Mouse (Mus musculus): Measurements from ENCODE around the gene Fras1.

Fras1 gene

DNA sequence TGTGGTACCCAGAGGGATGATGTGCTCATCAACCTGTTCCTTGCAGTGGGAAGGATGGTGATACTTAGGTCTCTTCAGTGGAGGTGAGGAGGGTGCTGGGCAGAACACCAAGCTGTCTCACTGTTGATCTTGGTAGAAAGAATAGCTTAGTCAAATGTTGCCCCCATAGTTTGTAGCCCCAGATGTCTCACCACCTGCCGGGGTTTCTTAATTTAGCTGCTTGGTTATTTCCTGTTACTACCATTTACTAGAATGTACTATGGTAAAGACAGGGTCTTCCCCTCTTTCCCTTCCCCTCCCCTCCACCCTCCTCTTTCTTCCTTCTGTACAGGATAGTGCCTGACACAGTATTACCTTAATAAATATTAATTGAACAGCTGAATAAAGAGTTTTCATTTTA is 118.7 kb downstream of the Fras1 start:
- DNase-seq: no peak

DNA sequence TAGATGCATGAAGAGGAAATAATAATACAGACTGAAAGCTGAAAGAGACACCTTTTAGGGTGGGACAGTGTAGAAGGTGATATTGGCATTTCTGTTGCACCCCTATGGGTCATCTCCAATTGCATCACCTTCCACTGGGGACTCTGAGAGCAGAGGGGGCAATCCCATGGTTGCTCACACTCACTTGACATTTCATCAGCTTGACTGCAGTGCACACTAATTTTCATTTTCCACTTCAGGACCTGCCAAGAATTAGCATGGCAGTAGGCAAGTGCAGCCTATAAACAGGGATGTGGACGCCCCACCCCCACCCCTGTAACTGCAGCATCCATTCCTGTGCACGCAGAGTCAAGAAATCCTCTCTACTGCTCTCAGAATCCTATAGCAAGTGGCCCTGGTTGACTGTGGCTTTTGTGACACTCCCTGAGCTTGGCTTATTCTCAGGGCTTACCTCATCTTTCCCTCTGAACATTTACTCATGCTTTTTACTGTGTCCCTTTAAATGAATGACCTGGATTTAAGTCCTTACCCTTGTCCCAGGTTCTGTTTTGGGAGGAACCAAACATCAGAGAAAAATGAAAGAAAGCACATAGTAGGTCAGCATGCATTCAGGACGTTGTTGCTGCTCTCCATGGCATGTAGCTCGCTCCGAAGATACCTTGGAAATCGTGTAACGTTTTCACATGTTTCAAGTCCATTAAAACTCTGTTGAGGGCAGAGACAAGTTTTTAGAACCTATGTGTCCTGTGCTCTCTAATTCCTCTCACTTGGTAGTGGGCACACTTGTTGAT is 120.9 kb downstream of the Fras1 start:
- DNase-seq: no peak

DNA sequence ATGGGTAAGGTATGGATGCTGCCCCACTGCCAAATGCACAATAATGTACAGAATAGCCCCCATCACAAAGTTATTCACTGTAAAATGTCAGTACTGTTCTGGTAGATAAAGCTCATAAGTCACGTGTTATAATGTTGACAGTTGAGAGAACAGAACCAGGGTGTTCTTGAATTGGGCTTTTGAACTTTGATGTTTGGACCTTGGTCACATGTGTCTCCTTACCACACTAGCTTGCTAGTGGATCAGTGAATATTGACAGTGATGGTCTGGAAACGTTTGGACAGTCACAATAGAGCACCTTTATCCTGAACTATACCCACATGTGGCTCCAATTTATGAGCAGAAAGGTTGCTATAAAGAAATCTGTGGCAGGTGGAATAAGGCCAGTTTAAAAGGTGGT is 124.3 kb downstream of the Fras1 start:
- no peak for DNase-seq

DNA sequence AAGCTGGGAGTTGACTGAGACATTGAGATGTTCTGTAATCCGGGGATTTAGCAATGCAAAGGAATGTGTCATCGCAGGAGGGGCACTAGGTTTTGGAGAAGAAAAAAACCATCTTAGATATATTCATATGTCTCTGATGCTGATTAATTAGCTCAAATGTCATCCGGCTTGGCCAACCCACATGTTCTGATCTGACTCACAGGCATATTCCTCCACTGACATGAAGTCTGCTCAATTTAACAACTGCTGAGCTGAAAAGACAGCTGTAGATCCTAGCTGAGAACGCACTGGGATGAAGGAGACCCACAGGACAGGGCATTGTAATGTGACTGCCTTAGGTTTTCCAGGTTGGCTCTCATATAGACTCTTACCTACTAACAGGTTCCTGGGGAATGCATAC is 128.0 kb downstream of the Fras1 start:
- no peak for DNase-seq

DNA sequence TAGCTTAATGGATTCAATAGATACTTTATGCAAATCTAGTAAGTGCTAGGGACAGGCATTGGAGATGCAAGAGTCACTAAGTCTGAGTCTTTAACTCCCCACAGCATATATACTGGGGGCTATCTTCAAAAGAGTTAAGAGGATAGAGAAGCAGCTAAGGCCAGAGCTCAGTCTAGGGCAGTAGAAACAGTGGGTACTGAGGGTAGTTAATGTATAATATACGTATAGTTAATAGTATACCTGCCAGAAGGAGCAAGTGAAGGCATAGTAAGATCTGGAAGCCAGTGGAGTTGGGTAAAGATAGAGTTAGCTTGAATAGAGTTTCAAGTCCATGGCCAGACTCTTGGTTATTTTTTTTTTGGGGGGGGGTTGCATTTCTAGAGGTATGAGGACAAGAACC is 128.6 kb downstream of the Fras1 start:
- no peak for DNase-seq

DNA sequence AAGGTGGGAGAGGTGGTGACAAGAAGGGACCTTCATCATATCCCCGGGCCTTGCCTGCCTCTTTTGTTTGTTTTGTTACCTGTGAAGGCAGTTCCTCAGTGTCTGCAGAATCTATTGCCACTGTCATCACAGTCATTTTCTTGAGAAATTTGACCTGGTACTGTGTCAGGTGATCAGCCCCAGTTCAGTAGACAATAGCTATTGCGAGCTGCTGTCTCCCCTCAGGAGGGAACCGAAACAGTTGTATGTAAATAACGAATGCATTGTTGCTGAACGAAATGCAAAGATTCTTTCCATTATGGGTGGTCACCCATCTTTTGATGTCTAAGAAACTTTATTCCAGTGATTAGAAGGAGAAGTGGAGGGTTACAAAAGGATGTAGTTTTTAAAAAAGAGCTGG is 137.2 kb downstream of the Fras1 start:
- DNase-seq: no peak

DNA sequence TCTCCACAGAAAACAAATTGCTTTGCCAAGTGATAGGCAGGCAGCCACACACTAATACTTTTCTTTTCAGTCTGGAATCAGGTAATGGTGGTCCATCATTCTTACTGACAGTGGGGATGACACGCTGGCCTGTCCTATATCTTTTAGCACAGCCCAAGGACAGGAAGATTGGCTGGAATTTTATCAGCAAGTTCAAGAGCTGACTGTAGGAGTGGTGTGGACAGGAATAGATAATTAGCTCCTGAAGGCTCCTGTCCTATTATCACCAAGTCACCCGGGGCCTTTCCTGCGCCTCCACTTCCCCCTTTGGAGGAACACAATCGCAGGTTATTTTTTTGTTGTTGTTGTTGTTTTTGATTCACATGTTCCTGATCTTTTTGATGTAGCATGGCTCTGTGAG is 139.6 kb downstream of the Fras1 start:
- no peak for DNase-seq

DNA sequence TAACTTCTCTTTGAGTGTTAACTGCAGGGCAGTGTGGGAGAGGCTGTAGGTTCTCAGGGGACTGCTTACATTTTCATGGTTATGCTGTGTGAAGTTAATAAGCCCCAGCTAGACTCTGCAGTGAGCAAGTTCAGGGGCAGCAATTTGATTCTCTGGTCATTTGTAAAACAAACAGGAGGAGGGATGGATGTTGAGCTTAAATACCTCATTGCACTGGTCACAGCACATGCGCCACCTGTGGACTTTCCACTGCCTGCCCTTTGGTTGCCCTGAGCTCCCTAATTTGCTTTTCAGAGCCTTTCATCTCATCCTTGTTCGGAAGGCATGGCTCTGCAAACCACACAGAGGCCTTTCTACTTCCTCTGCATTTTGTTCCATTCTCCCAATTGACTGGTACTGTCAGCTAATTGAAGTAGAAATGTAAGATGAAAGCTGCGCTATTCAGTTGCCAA is 142.1 kb downstream of the Fras1 start:
- no peak for DNase-seq

DNA sequence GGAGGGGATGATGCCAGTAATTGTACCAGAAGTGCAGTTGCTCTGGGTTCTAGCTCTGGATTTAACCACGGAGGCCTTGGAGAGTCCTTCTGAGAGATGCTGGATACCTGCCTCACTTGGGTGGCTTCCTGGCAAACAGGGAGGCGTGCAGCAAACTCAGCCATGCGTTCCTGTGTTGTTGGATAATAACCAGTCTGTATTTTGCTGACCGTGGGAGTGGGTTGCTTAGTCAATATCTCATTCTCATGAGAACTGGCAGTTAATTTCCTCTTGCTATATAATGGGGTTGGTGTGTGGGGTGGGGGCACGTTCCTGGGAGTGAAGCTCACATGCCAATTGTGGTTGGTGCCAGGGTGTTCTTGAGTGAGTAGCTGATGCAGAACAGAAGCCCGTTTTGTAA is 142.6 kb downstream of the Fras1 start:
- DNase-seq: no peak

DNA sequence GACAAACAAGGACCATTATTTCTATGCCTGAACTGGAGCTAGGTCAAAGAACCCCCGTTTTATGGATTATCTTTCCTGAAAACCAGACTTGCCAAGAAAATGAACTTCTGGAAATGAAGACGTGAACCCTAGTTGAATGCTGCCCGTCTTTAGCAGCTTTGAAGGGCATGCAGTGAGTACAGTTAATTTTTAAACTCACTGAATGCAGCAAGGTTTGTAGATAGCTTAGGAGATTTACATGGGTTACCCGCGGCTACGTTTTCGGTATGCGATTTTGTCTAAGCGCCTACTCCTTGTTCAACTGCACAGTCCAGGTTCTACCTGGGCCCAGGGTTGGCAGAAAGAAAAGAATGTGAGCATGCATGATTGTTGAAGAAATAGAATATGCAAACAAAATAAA is 147.8 kb downstream of the Fras1 start:
- no peak for DNase-seq

DNA sequence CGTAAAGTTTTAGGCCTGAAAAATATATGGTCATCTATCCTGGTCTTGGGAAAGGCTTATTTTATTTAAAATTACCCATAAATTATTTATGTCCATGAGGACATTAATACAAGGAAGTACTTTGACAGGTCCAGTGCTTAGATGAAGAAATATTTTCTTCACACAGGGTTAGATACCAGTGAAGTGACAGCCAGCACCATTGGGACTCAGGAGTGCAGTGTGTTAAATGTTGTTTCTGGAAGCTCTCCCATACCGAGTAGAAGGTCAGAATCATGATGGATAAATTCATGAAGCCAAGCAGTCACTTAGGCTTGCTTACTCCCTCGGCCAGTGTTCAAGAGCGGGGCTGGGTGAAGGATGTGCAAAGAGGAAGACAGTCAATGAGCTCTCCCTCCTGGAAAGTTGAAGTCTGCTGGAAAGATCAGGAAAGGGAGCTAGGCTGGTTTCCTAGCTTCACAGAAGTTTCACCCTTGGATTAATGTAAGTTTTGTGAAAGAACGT is 149.2 kb downstream of the Fras1 start:
- no peak for DNase-seq

DNA sequence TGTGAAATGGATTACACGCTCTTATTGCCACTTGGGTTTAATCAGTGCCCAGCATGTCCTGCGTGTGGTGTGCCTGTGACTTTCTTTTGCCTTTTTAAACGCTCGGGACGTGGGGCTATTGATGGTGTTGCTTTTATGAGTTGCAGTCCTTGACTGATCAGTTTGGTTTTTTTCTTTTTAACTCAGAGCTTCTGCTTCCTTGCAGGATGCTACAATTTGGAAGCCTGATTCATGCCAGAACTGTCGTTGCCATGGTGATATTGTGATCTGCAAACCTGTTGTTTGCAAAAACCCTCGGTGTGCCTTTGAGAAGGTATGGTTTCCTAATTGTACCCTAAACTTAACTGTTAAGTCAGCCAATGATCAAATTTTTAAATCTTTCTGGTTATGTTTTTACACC is 154.5 kb downstream of the Fras1 start:
- DNase-seq: no peak

DNA sequence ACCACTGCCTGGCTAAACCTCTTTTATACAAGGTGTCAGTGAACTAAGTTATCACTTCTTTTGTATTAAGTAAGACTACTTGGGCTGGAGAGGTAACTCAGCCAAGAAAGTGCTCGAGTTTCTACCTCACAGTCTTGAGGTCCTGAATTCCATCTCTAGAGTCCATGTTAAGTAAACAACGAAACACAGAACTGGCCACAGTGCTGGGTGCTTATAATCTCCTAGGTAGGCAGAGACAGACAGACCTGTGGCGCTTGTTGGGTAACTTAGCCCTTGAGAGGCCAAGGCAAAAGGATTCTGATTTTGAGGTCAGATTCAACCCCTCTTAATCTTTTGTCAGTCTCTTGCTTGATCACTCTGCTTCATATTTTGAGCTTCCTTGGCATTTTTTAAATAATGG is 156.8 kb downstream of the Fras1 start:
- no peak for DNase-seq

DNA sequence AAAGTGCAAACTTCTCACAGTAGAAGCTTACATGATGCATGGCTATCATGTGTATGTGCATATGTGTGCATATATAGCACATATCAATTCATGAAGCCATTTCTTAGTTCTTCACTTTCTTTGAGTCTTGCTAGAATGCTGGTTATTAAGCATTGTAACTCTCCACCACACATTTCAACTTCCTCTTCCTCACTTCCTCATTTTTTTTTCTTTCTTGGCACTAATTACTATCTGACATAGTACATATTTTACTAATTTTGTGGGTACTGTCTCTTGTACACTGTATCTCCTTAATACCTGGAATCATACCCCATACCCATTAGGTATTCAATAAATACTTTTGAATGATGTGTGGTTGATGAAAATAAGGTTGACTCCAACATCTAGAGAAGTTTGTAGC is 158.2 kb downstream of the Fras1 start:
- no peak for DNase-seq

DNA sequence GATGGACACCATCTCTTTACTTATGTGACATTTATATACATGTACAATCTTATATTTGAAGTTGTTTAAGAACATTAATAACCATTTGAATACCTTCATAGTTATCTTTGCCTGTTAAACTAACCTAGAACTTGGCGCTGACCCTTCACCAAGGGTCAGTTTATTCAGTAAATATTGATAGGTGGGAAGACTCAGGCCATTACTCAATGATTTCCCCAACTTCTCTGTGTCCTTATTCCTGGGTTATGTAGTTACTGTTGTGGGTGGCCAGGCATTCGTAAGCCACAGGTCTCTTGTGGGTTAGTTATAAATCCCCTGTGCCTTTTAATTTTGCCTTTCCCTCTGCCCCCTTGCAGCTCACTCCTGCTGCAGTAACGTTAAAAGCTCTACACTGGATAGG is 162.8 kb downstream of the Fras1 start:
- no peak for DNase-seq

DNA sequence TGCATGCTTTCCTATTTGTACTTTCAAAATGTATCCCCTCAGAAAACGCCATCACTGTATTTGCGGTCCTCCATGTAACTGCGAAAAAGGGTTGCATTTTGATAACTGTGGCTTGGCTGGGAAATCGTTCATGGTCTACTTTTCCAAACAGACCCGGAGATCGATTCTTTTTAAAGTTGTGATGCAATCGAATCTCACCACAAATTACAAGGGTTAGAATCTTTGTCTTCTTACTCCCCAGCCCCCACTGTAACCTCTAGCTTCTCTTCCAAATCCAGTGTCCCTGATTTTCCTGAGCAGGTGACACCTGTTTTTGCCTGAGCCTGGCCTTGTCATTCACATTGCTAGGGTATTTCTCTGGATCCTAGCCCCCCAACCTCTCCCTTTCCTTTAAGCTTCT is 163.2 kb downstream of the Fras1 start:
- DNase-seq: no peak

DNA sequence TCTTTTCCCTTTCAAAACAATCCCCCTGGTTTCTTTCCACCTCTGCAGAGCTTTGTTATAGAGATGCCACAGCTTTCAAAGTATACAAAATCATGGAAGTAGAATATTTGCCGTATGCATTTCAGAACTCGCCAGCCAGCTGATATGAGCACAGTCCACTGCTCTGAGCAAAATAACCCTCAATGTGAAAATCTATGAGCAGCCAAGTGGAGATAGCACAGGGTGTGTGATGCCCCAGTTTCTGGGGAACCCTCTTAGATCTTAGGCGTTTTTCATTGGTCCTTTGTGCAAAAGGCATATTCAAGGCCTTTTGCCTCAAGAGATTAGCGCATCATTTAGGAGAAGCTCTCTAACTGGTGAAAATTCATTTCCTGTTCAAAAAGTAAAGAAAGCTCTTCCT is 170.4 kb downstream of the Fras1 start:
- no peak for DNase-seq

DNA sequence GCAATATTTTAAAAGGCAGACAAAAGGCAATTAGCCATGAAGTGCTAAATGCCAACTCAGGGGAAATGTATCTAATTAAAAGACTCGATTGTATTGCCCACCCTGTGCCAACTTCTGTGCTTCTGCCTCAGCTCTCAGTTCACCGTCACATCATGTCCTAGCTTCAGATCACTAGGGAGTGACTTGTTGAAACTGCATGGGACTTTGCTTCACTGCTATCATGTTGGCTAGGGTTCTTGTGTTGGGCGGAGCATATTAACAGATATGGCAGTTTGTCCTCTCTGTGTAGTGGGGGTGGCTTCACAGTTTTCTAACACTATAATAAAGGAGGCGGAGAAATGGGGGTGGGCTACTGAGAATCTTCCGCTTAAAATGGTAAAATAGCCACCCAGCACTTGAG is 172.2 kb downstream of the Fras1 start:
- DNase-seq: no peak

DNA sequence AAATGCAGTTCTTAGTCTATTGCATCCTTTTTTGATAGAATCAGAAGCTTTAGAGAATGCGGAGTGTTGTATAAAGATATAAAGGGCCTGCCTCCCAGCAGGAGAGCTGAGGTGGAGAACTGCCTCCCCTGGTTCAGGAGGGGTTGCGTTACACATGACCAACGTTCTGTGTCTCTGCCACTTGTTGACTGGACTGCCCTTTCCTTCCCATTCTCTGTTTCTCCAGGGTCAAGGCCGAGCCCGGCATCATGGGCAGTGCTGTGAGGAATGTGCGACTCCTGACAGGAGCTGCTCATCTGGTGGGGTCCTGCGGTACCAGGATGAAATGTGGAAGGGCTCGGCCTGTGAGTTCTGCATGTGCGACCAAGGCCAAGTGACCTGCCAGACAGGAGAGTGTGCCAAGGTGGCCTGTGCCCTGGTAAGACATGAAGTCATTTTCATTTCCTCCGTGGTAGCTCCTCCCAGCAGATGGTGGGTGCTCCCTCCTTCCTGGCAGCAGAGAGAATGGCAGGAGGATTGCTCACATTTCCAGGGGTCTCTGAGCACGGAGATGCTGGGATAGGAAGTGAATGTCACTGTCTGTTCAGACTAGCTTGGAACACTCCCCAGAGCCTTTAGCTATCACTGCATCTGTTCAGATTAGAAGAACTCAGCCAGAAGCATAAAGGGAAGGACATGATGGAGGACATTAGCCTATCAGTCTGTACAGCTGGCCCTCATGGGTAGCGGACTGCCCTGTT is 181.4 kb downstream of the Fras1 start:
- DNase-seq: no peak

DNA sequence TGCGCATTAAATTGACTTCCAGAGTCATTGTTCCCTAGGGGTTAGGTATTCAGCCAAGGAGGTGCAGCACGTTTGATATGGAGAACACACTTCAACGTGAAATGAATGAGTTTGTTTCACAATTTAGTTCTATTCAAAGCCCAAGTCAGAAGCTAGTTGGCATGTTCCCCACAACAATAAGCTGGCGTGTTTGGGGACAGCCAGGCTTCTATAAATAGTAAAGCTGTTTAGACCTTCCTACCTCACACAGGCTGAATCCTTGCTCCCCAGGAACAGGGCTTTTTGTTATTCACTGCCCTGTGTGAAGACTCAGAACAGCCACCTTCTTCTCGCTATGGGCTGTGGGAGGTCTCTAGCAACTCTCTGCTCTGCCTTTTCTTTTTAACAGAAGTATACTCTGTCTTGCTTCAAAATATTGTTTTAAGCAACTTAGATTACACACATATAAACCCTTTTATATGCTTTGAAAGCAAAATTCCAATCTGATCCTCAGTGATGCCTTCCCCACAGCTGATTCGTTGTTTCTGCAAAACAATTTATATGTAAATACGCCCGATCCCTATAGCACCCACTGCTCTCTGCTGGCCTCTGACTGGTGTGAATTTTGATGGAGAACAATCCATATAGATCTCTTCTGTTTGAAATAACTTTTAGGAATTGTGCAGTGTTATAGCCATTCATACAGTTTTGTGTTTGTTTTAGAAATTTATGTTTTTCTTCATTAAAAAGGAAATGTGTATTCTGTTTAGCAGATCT is 184.5 kb downstream of the Fras1 start:
- no peak for DNase-seq

DNA sequence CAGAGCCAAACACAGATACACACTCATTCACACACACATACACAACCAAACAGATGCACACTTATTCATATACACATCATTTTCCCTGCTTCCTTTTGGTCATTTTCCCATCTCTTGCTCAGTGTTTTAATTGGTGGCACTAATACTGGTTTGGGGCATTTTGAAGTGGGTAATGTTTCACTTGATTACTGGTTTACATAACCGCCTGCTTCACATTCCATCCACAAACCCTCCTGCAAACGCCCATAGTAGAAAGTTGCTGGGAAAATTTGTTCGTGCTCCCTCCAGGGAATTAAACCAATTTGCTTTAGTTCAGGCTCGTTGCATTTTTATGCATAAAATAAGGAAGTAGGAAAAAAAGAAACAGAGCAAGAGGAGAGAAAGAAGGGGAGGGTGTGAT is 200.8 kb downstream of the Fras1 start:
- DNase-seq: no peak

DNA sequence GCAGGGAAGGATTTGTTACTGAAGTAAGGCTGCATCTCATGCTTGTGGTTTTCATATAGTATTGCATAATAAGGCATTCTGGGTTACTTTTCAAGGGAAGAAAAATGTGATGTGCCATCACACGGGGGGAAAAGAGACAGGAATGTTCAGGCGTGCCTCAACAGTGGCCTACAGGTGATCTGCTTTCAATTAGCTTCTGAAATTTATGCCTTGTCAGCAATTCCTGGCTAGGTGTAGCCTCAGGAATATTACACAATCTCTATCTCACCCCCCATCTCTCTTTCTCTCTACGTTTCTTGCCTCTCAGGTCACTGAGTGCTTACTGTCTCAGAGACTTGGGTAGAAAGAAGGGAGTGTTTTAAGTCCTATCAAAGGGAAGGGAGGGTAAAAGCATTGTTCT is 204.9 kb downstream of the Fras1 start:
- DNase-seq: no peak

DNA sequence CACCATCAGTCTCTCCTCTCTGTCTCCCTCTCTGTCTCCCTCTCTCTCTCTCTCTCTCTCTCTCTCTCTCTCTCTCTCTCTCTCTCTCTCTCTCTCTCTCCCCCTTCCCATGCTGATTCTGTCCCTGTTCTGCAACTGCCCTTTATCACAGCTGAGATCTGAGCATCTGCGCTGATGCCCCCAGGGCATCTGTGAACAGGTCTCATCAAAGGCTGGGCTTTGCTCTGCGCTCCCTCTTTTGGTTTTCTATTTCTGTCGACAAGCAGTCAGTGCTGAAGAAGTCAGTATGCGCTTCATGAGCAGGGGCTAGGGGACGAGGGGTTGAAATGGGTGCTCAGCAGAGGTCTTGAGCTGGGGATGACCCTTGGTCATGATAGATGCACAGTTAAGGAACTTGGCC is 206.2 kb downstream of the Fras1 start:
- no peak for DNase-seq

DNA sequence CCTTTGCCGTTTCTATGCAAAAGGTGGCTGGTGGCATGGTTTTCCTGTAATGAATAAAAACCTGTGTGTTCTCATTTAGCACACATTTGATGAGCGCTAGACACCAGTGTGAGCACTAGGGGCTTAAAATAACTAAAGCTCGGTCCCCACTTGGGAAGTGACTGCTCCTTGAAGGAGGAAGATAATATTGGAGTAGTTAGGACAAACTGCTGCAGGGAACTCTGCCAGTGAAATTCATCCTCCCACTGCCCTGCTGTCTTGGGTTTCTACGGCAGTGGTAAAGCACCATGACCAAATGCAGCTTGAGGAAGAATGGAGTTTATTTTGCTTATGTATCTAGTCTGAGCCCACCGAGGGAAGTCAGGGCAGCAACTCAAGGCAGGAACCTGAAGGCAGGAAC is 211.0 kb downstream of the Fras1 start:
- no peak for DNase-seq

Measured in right cerebral cortex, postnatal 4 days (tissue).